Mouse (Mus musculus): ENCODE measurements at regions not wholly inside any gene's neighbourhood (a gene's known extent, or its start where the extent isn't known, plus 50 kb on each side); places are given as distances from the start of the nearest gene placed in this dataset.

GRCm38 (mm10) chr1:184534511-184534910 is 197.9 kb downstream of the Hlx start:
- no peak for DNase-seq

- DNase-seq = no peak
Observed at GRCm38 (mm10) chr1:184533870-184534269, 198.5 kb downstream of the Hlx start.

GRCm38 (mm10) chr1:184532488-184533055 is 199.8 kb downstream of the Hlx start:
- DNase-seq = no peak

GRCm38 (mm10) chr1:184530606-184531320 is 201.7 kb downstream of the Hlx start:
- no peak for DNase-seq

- no peak for DNase-seq
Observed at GRCm38 (mm10) chr1:184525740-184526139, 206.7 kb downstream of the Hlx start.

GRCm38 (mm10) chr1:184519551-184519950 is 212.9 kb downstream of the Hlx start:
- DNase-seq = no peak

GRCm38 (mm10) chr1:184504663-184505062 is 227.8 kb downstream of the Hlx start:
- DNase-seq = no peak

- no peak for DNase-seq
Observed at GRCm38 (mm10) chr1:184503827-184504355, 228.5 kb downstream of the Hlx start.

- no peak for DNase-seq
Observed at GRCm38 (mm10) chr1:184500702-184501101, 231.7 kb downstream of the Hlx start.

GRCm38 (mm10) chr1:184498909-184499525 is 233.4 kb downstream of the Hlx start:
- DNase-seq = no peak

- no peak for DNase-seq
Observed at GRCm38 (mm10) chr1:184497007-184497406, 235.4 kb downstream of the Hlx start.

GRCm38 (mm10) chr1:184493811-184494210 is 238.6 kb downstream of the Hlx start:
- DNase-seq = no peak

GRCm38 (mm10) chr1:184492115-184492514 is 240.3 kb downstream of the Hlx start:
- no peak for DNase-seq

GRCm38 (mm10) chr1:184491252-184491651 is 241.2 kb downstream of the Hlx start:
- DNase-seq = no peak

GRCm38 (mm10) chr1:184487409-184487808 is 245.0 kb downstream of the Hlx start:
- no peak for DNase-seq

- no peak for DNase-seq
Observed at GRCm38 (mm10) chr1:184484801-184485200, 247.6 kb downstream of the Hlx start.

GRCm38 (mm10) chr1:184483371-184483770 is 249.0 kb downstream of the Hlx start:
- no peak for DNase-seq

GRCm38 (mm10) chr1:184482026-184482425 is 250.4 kb downstream of the Hlx start:
- DNase-seq = no peak

- no peak for DNase-seq
Observed at GRCm38 (mm10) chr1:184480571-184481220, 251.7 kb downstream of the Hlx start.

GRCm38 (mm10) chr1:184478006-184478405 is 254.4 kb downstream of the Hlx start:
- DNase-seq = no peak

- DNase-seq = no peak
Observed at GRCm38 (mm10) chr1:184462481-184463124, 269.8 kb downstream of the Hlx start.

GRCm38 (mm10) chr1:184461411-184461810 is 271.0 kb downstream of the Hlx start:
- DNase-seq = no peak

- DNase-seq = no peak
Observed at GRCm38 (mm10) chr1:184456727-184457126, 275.7 kb downstream of the Hlx start.

All from thymus, postnatal 36 days (tissue).